Mouse (Mus musculus) CH12.LX (cell line): Measurements from ENCODE around the gene Cldn8. TPM values are rescaled to one million over a fixed set of nuclear protein-coding genes. Genes with fewer than 3 reads are reported as not detected.

Experiments used
- DNase-seq: peaks from one replicate; pipeline ENCODE4 v3.0.0-alpha.2; 2013; ENCODE audit errors: extremely low read depth
- H3K27ac ChIP-seq: 2 replicates; pipeline ENCODE4 v1.5.1; 2012; ENCODE audit warnings: low read depth, mild to moderate bottlenecking, control low read depth, moderate library complexity; ENCODE audit not compliant: insufficient read depth
- H3K27me3 ChIP-seq: replicated peaks from 2 replicates; pipeline ENCODE3; 2012; ENCODE audit warnings: inconsistent platforms
- H3K36me3 ChIP-seq, 2 experiments: replicated peaks in 1 of 2; 2 replicates each; pipeline versions ENCODE3 to v1.6.1; 2012; ENCODE audit warnings: inconsistent platforms in 1 of 2, low read length in 1 of 2, mild to moderate bottlenecking in 1 of 2, mixed read lengths in 1 of 2, moderate library complexity in 1 of 2; ENCODE audit not compliant: control insufficient read depth in 1 of 2, insufficient read depth in 1 of 2
- H3K4me1 ChIP-seq, 2 experiments: 2 replicates each; pipeline ENCODE4 v1.6.1; 2012; ENCODE audit warnings: inconsistent platforms in 1 of 2, moderate library complexity in 1 of 2; ENCODE audit not compliant: insufficient read depth in 2 of 2, control insufficient read depth in 1 of 2
- H3K4me2 ChIP-seq: 2 replicates; pipeline ENCODE4 v1.6.1; 2012; ENCODE audit warnings: low read depth, mild to moderate bottlenecking, control low read depth; ENCODE audit not compliant: poor library complexity, insufficient read depth, severe bottlenecking
- H3K4me3 ChIP-seq, 3 experiments: fragments of 150-350 bp in 1 of 3; sonication (generic) in 1 of 3; replicated peaks in 1 of 3; 2 replicates each; pipeline versions ENCODE3 to v1.5.1; 2011 to 2012; ENCODE audit warnings: low read depth in 2 of 3, low read length in 2 of 3, mild to moderate bottlenecking in 2 of 3, moderate library complexity in 2 of 3, control low read depth in 1 of 3, improper control_type of control experiment in 1 of 3, inconsistent platforms in 1 of 3, mixed read lengths in 1 of 3; ENCODE audit not compliant: poor library complexity in 1 of 3
- H3K79me2 ChIP-seq: replicated peaks from 2 replicates; pipeline ENCODE4 v1.6.1; 2012; ENCODE audit warnings: mild to moderate bottlenecking, moderate library complexity; ENCODE audit not compliant: control insufficient read depth, poor library complexity, insufficient read depth, severe bottlenecking; ENCODE audit errors: extremely low read depth
- H3K9ac ChIP-seq: 2 replicates; pipeline ENCODE4 v1.6.1; 2012; ENCODE audit warnings: low read depth, mild to moderate bottlenecking, control low read depth, moderate library complexity; ENCODE audit not compliant: insufficient read depth
- H3K9me3 ChIP-seq: replicated peaks from 2 replicates; pipeline ENCODE3; 2012; ENCODE audit warnings: low read length, inconsistent platforms, mixed read lengths
- BHLHE40 ChIP-seq: IDR thresholded peaks from 2 replicates; pipeline ENCODE4 v1.6.1; 2011; ENCODE audit warnings: mild to moderate bottlenecking, low read depth, low read length, improper control_type of control experiment
- CHD1 ChIP-seq: IDR thresholded peaks from 2 replicates; pipeline ENCODE4 v1.6.1; 2012; ENCODE audit warnings: low read depth, low read length, improper control_type of control experiment, inconsistent platforms
- CHD2 ChIP-seq: IDR thresholded peaks from 2 replicates; pipeline ENCODE4 v1.6.1; 2011; ENCODE audit warnings: low read length, improper control_type of control experiment
- EP300 ChIP-seq: IDR thresholded peaks from 2 replicates; pipeline ENCODE4 v1.6.1; 2011; ENCODE audit warnings: low read length, improper control_type of control experiment
- ETS1 ChIP-seq: conservative IDR thresholded peaks from 2 replicates; pipeline ENCODE4 v1.6.1; 2012; ENCODE audit warnings: low read depth, mild to moderate bottlenecking, inconsistent platforms, low read length, improper control_type of control experiment, moderate library complexity
- GABPA ChIP-seq: IDR thresholded peaks from 2 replicates; pipeline ENCODE4 v1.6.1; 2012; ENCODE audit warnings: low read depth, low read length, improper control_type of control experiment, inconsistent platforms; ENCODE audit not compliant: insufficient replicate concordance
- HCFC1 ChIP-seq: IDR thresholded peaks from 2 replicates; pipeline ENCODE4 v1.6.1; 2012; ENCODE audit warnings: low read depth, mild to moderate bottlenecking, inconsistent platforms, low read length, improper control_type of control experiment
- IRF4 ChIP-seq: IDR thresholded peaks from 2 replicates; pipeline ENCODE4 v1.6.1; 2014; ENCODE audit warnings: low read depth, mild to moderate bottlenecking, inconsistent platforms, low read length, improper control_type of control experiment
- MAFK ChIP-seq: IDR thresholded peaks from 2 replicates; pipeline ENCODE4 v1.6.1; 2011; ENCODE audit warnings: low read length, improper control_type of control experiment; ENCODE audit not compliant: insufficient replicate concordance
- MAZ ChIP-seq: IDR thresholded peaks from 2 replicates; pipeline ENCODE4 v1.6.1; 2012; ENCODE audit warnings: low read depth, mild to moderate bottlenecking, inconsistent platforms, low read length, improper control_type of control experiment, moderate library complexity
- MXI1 ChIP-seq: IDR thresholded peaks from 2 replicates; pipeline ENCODE4 v1.6.1; 2011; ENCODE audit warnings: mild to moderate bottlenecking, low read depth, low read length, improper control_type of control experiment
- NELFE ChIP-seq: IDR thresholded peaks from 2 replicates; pipeline ENCODE4 v1.6.1; 2011; ENCODE audit warnings: low read depth, low read length, improper control_type of control experiment
- NRF1 ChIP-seq: IDR thresholded peaks from 2 replicates; pipeline ENCODE4 v1.6.1; 2014; ENCODE audit warnings: low read depth, mild to moderate bottlenecking, inconsistent platforms, low read length, improper control_type of control experiment, moderate library complexity
- PAX5 ChIP-seq: IDR thresholded peaks from 2 replicates; pipeline ENCODE4 v1.6.1; 2012; ENCODE audit warnings: low read length, inconsistent platforms, mixed read lengths
- POLR2A ChIP-seq: IDR thresholded peaks from 2 replicates; pipeline ENCODE4 v1.6.1; 2011; ENCODE audit warnings: low read depth, mild to moderate bottlenecking, improper control_type of control experiment, low read length
- POLR2AphosphoS2 ChIP-seq: IDR thresholded peaks from 2 replicates; pipeline ENCODE4 v1.6.1; 2011; ENCODE audit warnings: low read depth, low read length, improper control_type of control experiment
- SMC3 ChIP-seq: IDR thresholded peaks from 2 replicates; pipeline ENCODE4 v1.6.1; 2011; ENCODE audit warnings: low read depth, low read length, improper control_type of control experiment
- TCF12 ChIP-seq: IDR thresholded peaks from 2 replicates; pipeline ENCODE4 v1.6.1; 2014; ENCODE audit warnings: low read depth, mild to moderate bottlenecking, inconsistent platforms, low read length, improper control_type of control experiment
- UBTF ChIP-seq: IDR thresholded peaks from 2 replicates; pipeline ENCODE4 v1.6.1; 2012; ENCODE audit warnings: low read depth, mild to moderate bottlenecking, inconsistent platforms, low read length, improper control_type of control experiment, moderate library complexity
- USF2 ChIP-seq: conservative IDR thresholded peaks from 2 replicates; pipeline ENCODE4 v1.6.1; 2011; ENCODE audit warnings: low read depth, low read length, improper control_type of control experiment
- ZC3H11A ChIP-seq: IDR thresholded peaks from 2 replicates; pipeline ENCODE4 v1.6.1; 2012; ENCODE audit warnings: low read depth, mild to moderate bottlenecking, inconsistent platforms, low read length, improper control_type of control experiment
- ZKSCAN1 ChIP-seq: IDR thresholded peaks from 2 replicates; pipeline ENCODE4 v1.6.1; 2012; ENCODE audit warnings: low read depth, inconsistent platforms, low read length, improper control_type of control experiment, borderline replicate concordance
- ZNF384 ChIP-seq: IDR thresholded peaks from 2 replicates; pipeline ENCODE4 v1.6.1; 2012; ENCODE audit warnings: low read depth, low read length, improper control_type of control experiment, inconsistent platforms
- dilution Hi-C: fragments of 300-500 bp; cut with MboI; formaldehyde crosslinking; loops from 2 replicates; pipeline ENCODE4 v1.14.3; 2020; ENCODE audit warnings: low sequenced_read_pairs; ENCODE audit not compliant: extremely low pct_unique_long_range_greater_than_20kb, extremely low pct_ligation_motif_present
- in situ Hi-C: fragments of 300-500 bp; cut with MboI; formaldehyde crosslinking; loops from 3 replicates; pipeline ENCODE4 v1.14.3; 2019; ENCODE audit warnings: low sequenced_read_pairs, low pct_ligation_motif_present, low pct_unique_long_range_greater_than_20kb, mixed read lengths
- polyA plus RNA-seq: library from polyadenylated mRNA; unstranded; fragments of >175 nt; gene quantifications from 2 replicates; pipeline ENCODE4 v1.2.1, GENCODE M21; 2012; ENCODE audit warnings: low read depth; ENCODE audit not compliant: insufficient read length
- total RNA-seq, 2 experiments: library from RNA; depleted of rRNA; stranded (reverse); fragments of 300-350 nt in 1 of 2; fragments of >200 nt in 1 of 2; gene quantifications; 2 replicates each; pipeline ENCODE4 v1.2.3; 2012 to 2014

Gene Cldn8
- total and polyA plus RNA-seq, 3 experiments: not detected

DNA sequence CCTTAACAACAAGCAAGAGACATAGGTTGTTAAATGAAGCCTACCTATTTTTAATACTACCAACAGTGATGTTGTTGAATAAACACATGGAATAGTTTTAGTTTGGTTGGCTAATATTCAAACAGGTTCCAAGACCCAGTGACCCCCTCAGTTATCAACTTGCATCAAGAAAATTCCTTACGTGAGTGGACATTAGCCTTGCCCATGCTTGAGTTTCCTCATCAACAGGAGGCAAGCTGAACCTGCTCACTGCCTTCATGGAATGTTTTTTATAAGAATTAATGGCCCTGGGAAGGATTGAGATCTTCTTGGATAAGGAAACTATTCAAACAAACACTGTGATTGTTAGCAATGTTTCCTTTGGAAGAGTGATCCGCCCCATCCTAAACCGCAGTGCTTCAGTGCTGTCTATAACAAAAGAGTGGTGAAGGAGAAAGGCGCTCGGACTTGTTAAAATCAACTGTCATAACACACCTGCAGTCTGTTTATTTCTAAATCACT, 10.0 kb upstream of the Cldn8 start:
- Histone ChIP-seq H3K4me1 (no peaks in the 10 kb centered on the region), H3K27me3 (no peaks in the 10 kb centered on the region), H3K9ac (no peak overlapping the region), H3K9me3 (peaks cover 44% of the 10 kb centered on the region), H3K4me3 (no peak overlapping the region), H3K79me2 (no peaks in the 10 kb centered on the region), H3K27ac (no peak overlapping the region), H3K4me2 (no peak overlapping the region), H3K36me3 (no peaks in the 10 kb centered on the region)
- TF ChIP-seq CHD1: no peak
- no peak for TF ChIP-seq EP300
- no peak for TF ChIP-seq ETS1
- TF ChIP-seq UBTF: no peak
- TF ChIP-seq CHD2: no peak
- TF ChIP-seq NELFE: no peak
- no peak for TF ChIP-seq POLR2A
- no peak for TF ChIP-seq ZC3H11A
- TF ChIP-seq TCF12: no peak
- no peak for TF ChIP-seq MXI1
- TF ChIP-seq ZNF384: no peak
- no peak for TF ChIP-seq POLR2AphosphoS2
- no peak for TF ChIP-seq ZKSCAN1
- no peak for TF ChIP-seq USF2
- no peak for TF ChIP-seq GABPA
- no peak for TF ChIP-seq SMC3
- no peak for TF ChIP-seq BHLHE40
- TF ChIP-seq IRF4: no peak
- TF ChIP-seq MAZ: no peak
- no peak for DNase-seq
- in situ Hi-C loops (no loop called here), dilution Hi-C loops (no loop called here)

DNA sequence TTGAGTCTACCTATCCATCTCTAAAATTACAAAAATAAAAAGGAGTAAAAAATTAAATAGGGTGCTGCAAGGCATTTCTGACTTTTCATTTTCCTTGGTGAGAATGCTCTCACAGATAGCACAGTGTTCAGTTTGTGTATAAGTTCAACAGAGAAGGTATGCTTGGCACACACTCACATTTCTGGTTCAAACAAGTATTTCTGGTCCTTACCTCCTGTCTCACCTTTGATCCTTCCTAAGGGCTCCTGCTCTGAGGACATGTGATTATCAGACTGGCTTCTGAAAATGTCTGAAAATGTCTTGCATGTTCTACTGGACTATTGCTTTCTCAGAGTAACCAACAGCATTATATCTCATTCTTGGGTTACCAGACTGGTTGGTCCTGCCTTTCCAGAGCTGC, 7.2 kb upstream of the Cldn8 start:
- no peaks in the 10 kb centered on the region for H3K27me3 ChIP-seq
- TF ChIP-seq PAX5: no peak
- no peak for TF ChIP-seq USF2
- no peak for TF ChIP-seq HCFC1
- TF ChIP-seq NELFE: no peak
- TF ChIP-seq BHLHE40: no peak
- TF ChIP-seq NRF1: no peak
- TF ChIP-seq MAFK: no peak
- dilution Hi-C loops: no loop called here
- H3K36me3 ChIP-seq: no peaks in the 10 kb centered on the region
- DNase-seq: no peak
- no peak overlapping the region for H3K4me3 ChIP-seq
- H3K9me3 ChIP-seq: peaks cover 48% of the 10 kb centered on the region
- no peak overlapping the region for H3K27ac ChIP-seq
- in situ Hi-C loops: no loop called here
- no peaks in the 10 kb centered on the region for H3K4me1 ChIP-seq
- H3K4me2 ChIP-seq: no peak overlapping the region
- no peaks in the 10 kb centered on the region for H3K79me2 ChIP-seq
- H3K9ac ChIP-seq: no peak overlapping the region
